Mouse (Mus musculus) hindbrain, embryonic 14.5 days (tissue): ENCODE measurements around the gene Klhl35. TPM values are rescaled to one million over a fixed set of nuclear protein-coding genes. Genes with fewer than 3 reads are reported as not detected.

Experiments
- ATAC-seq: fragments of 200-750 bp; cut with Nextera tagmentation; 2 replicates; pipeline ENCODE4 v1.8.0; 2017; ENCODE audit warnings: moderate number of reproducible peaks, mild to moderate bottlenecking, moderate TSS enrichment, moderate library complexity; ENCODE audit not compliant: low FRiP score
- DNase-seq: peaks from one replicate; pipeline ENCODE4 v3.0.0-alpha.2; 2015; ENCODE audit warnings: low spot score
- H3K27ac ChIP-seq: fragments of 300-500 bp; sonication (generic); 2 replicates; pipeline ENCODE4 v1.5.1; 2014; ENCODE audit warnings: mild to moderate bottlenecking, moderate library complexity
- H3K27me3 ChIP-seq: fragments of 300-500 bp; sonication (generic); 2 replicates; pipeline ENCODE4 v1.6.1; 2014; ENCODE audit warnings: mild to moderate bottlenecking, low read length, mixed read lengths; ENCODE audit not compliant: control insufficient read depth, insufficient read depth
- H3K36me3 ChIP-seq: fragments of 300-500 bp; sonication (generic); replicated peaks from 2 replicates; pipeline ENCODE4 v1.6.1; 2014; ENCODE audit not compliant: control insufficient read depth, insufficient read depth
- H3K4me1 ChIP-seq: fragments of 300-500 bp; sonication (generic); replicated peaks from 2 replicates; pipeline ENCODE4 v1.6.1; 2014; ENCODE audit warnings: antibody characterized with exemption, low read length, mixed read lengths; ENCODE audit not compliant: control insufficient read depth, insufficient read depth
- H3K4me2 ChIP-seq: fragments of 300-500 bp; sonication (generic); replicated peaks from 2 replicates; pipeline ENCODE4 v1.6.1; 2014; ENCODE audit warnings: mild to moderate bottlenecking, moderate library complexity
- H3K4me3 ChIP-seq: fragments of 300-500 bp; sonication (generic); replicated peaks from 2 replicates; pipeline ENCODE4 v1.5.1; 2014; ENCODE audit warnings: mild to moderate bottlenecking, low read length
- H3K9ac ChIP-seq: fragments of 300-500 bp; sonication (generic); 2 replicates; pipeline ENCODE4 v1.6.1; 2014
- H3K9me3 ChIP-seq: fragments of 300-500 bp; sonication (generic); 2 replicates; pipeline ENCODE4 v1.6.1; 2016; ENCODE audit warnings: low read length; ENCODE audit not compliant: control insufficient read depth
- WGBS: fragments of 180-500 bp; shearing (Covaris S2); extraction: QIAGEN DNeasy Blood & Tissue Kit; methylation state at CpG from one replicate; pipeline ENCODE4 v1.1.7; 2014; 5-methylcytosine and 5-hydroxymethylcytosine counted together
- polyA plus RNA-seq: library from polyadenylated mRNA; unstranded; fragments of >200 nt; fragmentation: Nextera tagmentation; extraction: Ambion mirVana; gene quantifications from 2 replicates; pipeline ENCODE4 v1.2.1, GENCODE M21; 2014

Klhl35 gene
- polyA plus RNA-seq, 1 experiment from 2014 or later, result 4.1 TPM

DNA sequence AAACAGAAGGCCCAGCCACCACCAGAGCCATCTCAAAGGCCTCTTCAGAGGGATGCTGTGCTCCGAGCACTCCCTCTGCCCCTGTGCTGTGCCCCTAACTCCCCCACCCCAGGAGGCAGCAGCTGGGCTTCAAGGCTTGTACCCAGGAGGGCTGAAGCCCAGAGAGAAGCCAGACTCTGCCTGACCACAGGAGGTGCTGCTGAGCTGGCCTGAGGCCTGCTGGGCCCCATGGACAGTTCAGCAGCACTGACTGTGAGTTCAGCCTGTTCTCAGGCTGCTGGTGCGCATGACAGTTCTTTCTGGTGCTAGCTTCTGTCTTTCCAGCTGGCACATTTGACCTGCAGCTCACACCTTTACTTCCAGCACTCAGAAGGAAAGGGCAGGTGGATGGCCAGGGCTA lies 20.0 kb upstream of the Klhl35 start:
- no peak for DNase-seq
- ATAC-seq, result no peak

GRCm38 (mm10) chr7:99447323-99447722 lies 18.5 kb upstream of the Klhl35 start:
- Histone ChIP-seq H3K36me3 (peaks cover 8% of the 10 kb centered on the region; the same call in 1 of the 2 replicates), H3K27ac (no peak overlapping the region), H3K4me3 (no peak overlapping the region), H3K9ac (no peak overlapping the region), H3K4me2 (no peak overlapping the region), H3K9me3 (no peaks in the 10 kb centered on the region), H3K4me1 (peaks cover 5% of the 10 kb centered on the region; the same call in 1 of the 2 replicates), H3K27me3 (no peaks in the 10 kb centered on the region)
- ATAC-seq (no peak), DNase-seq (no peak)
- 36% methylated on average over 5 of the region's 5 CpGs for WGBS

More for the DNA sequence above, 20.0 kb upstream of the Klhl35 start:
- Histone ChIP-seq H3K36me3 (peaks cover 16% of the 10 kb centered on the region), H3K4me1 (peaks cover 12% of the 10 kb centered on the region), H3K9ac (no peak overlapping the region), H3K27me3 (no peaks in the 10 kb centered on the region), H3K4me3 (no peak overlapping the region), H3K4me2 (no peak overlapping the region), H3K27ac (no peak overlapping the region), H3K9me3 (no peaks in the 10 kb centered on the region)
- WGBS, result 50% methylated on average over 2 of the region's 2 CpGs

- 81% methylated on average over 5 of the region's 5 CpGs for WGBS
- no peaks in the 10 kb centered on the region for H3K27me3 ChIP-seq
- H3K9me3 ChIP-seq, result no peaks in the 10 kb centered on the region
- DNase-seq (no peak), ATAC-seq (no peak)
- H3K4me3 ChIP-seq, result no peak overlapping the region
- peak overlapping the region; percentile 52; the same call in 1 of the 2 replicates for H3K27ac ChIP-seq
- H3K4me2 ChIP-seq, result no peak overlapping the region
- H3K4me1 ChIP-seq, result peaks cover 5% of the 10 kb centered on the region; the same call in 1 of the 2 replicates
- H3K9ac ChIP-seq, result no peak overlapping the region
- 0 out of 2 replicates have a peak, but pooled peaks cover 6% of the 10 kb centered on the region for H3K36me3 ChIP-seq
Measured at GRCm38 (mm10) chr7:99448619-99449018, 17.2 kb upstream of the Klhl35 start.

GRCm38 (mm10) chr7:99449063-99449462 lies 16.7 kb upstream of the Klhl35 start:
- Histone ChIP-seq H3K4me3 (no peak overlapping the region), H3K9me3 (no peaks in the 10 kb centered on the region), H3K27ac (peak overlapping the region; percentile 52; the same call in 1 of the 2 replicates), H3K36me3 (0 out of 2 replicates have a peak, but pooled peaks cover 6% of the 10 kb centered on the region), H3K4me1 (peaks cover 5% of the 10 kb centered on the region; the same call in 1 of the 2 replicates), H3K4me2 (no peak overlapping the region), H3K9ac (no peak overlapping the region), H3K27me3 (no peaks in the 10 kb centered on the region)
- 43% methylated on average over 8 of the region's 8 CpGs for WGBS
- DNase-seq, result no peak
- no peak for ATAC-seq

DNA sequence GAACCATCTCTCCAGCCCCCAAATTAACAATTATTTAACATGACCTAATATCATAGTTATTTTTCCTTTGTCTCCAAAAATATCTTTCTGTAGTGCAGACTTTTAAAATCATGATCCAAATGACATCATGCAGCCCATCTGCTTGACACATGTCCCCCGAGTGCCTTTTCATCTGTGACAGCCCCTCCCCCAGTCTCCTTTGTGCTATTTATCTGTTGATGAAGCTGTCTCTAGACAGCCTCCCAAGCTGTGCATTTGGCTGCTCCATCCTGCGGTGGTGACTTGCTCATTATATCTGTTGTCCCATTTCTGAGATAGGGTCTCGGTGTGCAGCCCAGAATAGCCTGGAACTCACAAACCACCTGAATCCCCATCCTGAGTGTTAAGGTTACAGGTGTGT lies 16.1 kb upstream of the Klhl35 start:
- Histone ChIP-seq H3K27ac (no peak overlapping the region; the same call in 1 of the 2 replicates), H3K4me3 (no peak overlapping the region), H3K4me1 (peaks cover 5% of the 10 kb centered on the region; the same call in 1 of the 2 replicates), H3K9me3 (no peaks in the 10 kb centered on the region), H3K9ac (no peak overlapping the region), H3K36me3 (0 out of 2 replicates have a peak, but pooled peaks cover 10% of the 10 kb centered on the region), H3K4me2 (no peak overlapping the region), H3K27me3 (no peaks in the 10 kb centered on the region)
- WGBS, result 14% methylated on average over 3 of the region's 3 CpGs
- peak; percentile 25; the same call in 1 of the 2 replicates for ATAC-seq
- peak; percentile 47 for DNase-seq

DNA sequence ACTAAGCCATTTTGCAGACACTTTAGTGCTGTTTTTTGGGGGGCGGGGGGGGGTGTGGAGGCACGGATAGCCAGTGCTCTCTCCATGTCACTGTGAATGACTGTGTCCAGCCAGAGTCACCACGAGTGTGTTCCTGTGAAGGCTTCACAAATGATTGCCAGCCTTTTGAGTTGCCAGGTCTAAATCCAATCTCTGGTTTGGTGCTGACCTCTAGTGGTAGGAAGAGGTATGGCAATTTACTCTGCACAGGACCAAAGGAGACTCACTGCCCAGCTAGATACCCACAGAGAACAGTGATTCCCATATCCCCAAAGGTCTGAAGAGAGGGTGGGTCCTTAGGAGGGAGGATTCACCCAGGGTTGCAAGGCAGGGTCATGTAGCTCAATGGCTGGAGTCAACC lies 15.1 kb upstream of the Klhl35 start:
- no peak overlapping the region for H3K4me2 ChIP-seq
- H3K36me3 ChIP-seq, result 0 out of 2 replicates have a peak, but pooled peaks cover 19% of the 10 kb centered on the region
- H3K9me3 ChIP-seq, result no peaks in the 10 kb centered on the region
- no peak overlapping the region for H3K27ac ChIP-seq
- WGBS, result 0% methylated on average over 3 of the region's 3 CpGs
- H3K27me3 ChIP-seq, result no peaks in the 10 kb centered on the region
- no peak overlapping the region for H3K4me3 ChIP-seq
- DNase-seq (peak; percentile 94), ATAC-seq (peak; percentile 48)
- peaks cover 5% of the 10 kb centered on the region; the same call in 1 of the 2 replicates for H3K4me1 ChIP-seq
- no peak overlapping the region for H3K9ac ChIP-seq

DNA sequence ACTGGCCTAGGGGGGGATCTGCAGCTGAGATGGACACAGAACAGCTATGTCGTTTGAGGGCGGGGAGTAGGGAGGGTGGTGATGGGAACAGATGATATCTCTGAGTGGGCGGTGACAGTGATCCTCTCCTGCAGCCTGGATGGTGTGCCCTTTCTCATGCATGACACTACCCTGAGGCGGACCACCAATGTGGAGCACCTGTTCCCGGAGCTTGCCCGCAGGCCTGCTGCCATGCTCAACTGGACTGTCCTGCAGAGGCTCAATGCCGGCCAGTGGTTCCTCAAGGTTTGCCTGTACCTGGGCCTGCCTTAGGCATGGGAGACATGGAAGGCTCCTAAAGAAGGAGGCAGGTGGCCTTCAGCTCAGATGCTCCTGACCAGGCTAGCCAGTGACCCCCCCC lies 12.9 kb upstream of the Klhl35 start:
- WGBS, result 86% methylated on average over 7 of the region's 7 CpGs
- ATAC-seq, result no peak
- Histone ChIP-seq H3K4me2 (no peak overlapping the region), H3K9me3 (no peaks in the 10 kb centered on the region), H3K4me3 (no peak overlapping the region), H3K36me3 (peaks cover 29% of the 10 kb centered on the region), H3K9ac (no peak overlapping the region), H3K27ac (no peak overlapping the region), H3K27me3 (no peaks in the 10 kb centered on the region), H3K4me1 (peaks cover 5% of the 10 kb centered on the region; the same call in 1 of the 2 replicates)
- no peak for DNase-seq

- H3K9me3 ChIP-seq, result no peaks in the 10 kb centered on the region
- peaks cover 38% of the 10 kb centered on the region for H3K36me3 ChIP-seq
- DNase-seq (no peak), ATAC-seq (no peak)
- H3K9ac ChIP-seq, result no peak overlapping the region
- 76% methylated on average over 4 of the region's 4 CpGs for WGBS
- peaks cover 5% of the 10 kb centered on the region; the same call in 1 of the 2 replicates for H3K4me1 ChIP-seq
- no peak overlapping the region for H3K4me3 ChIP-seq
- no peak overlapping the region for H3K27ac ChIP-seq
- no peak overlapping the region for H3K4me2 ChIP-seq
- no peaks in the 10 kb centered on the region for H3K27me3 ChIP-seq
Measured at GRCm38 (mm10) chr7:99454044-99454443, 11.8 kb upstream of the Klhl35 start.

- peaks cover 60% of the 10 kb centered on the region for H3K36me3 ChIP-seq
- 93% methylated on average over 8 of the region's 8 CpGs for WGBS
Measured at GRCm38 (mm10) chr7:99458849-99459248, 7.0 kb upstream of the Klhl35 start.

More at GRCm38 (mm10) chr7:99458849-99459248, 7.0 kb upstream of the Klhl35 start:
- no peak overlapping the region for H3K9ac ChIP-seq
- ATAC-seq (no peak), DNase-seq (no peak)
- no peaks in the 10 kb centered on the region for H3K9me3 ChIP-seq
- no peak overlapping the region for H3K4me2 ChIP-seq
- H3K4me3 ChIP-seq, result no peak overlapping the region
- no peaks in the 10 kb centered on the region for H3K27me3 ChIP-seq
- no peak overlapping the region for H3K27ac ChIP-seq
- H3K4me1 ChIP-seq, result no peaks in the 10 kb centered on the region
